Mouse (Mus musculus) intestine, postnatal 0 days (tissue): Measurements from ENCODE around the gene Asb4. TPM values are rescaled to one million over a fixed set of nuclear protein-coding genes. Genes with fewer than 3 reads are reported as not detected.
A peak's percentile ranks its signal among the peaks of the same experiment; 100 is the strongest.

Source experiments
- ATAC-seq: fragments of 200-750 bp; cut with Nextera tagmentation; 2 replicates; pipeline ENCODE4 v1.8.0; 2017; ENCODE audit warnings: mild to moderate bottlenecking, moderate TSS enrichment, moderate library complexity
- H3K27ac ChIP-seq: fragments of 300-500 bp; sonication (generic); 2 replicates; pipeline ENCODE4 v1.5.1; 2014; ENCODE audit warnings: mild to moderate bottlenecking, low read depth, low read length, moderate library complexity
- H3K27me3 ChIP-seq: fragments of 300-500 bp; sonication (generic); replicated peaks from 2 replicates; pipeline ENCODE4 v1.6.1; 2014; ENCODE audit warnings: low read length, mixed read lengths; ENCODE audit not compliant: control insufficient read depth, insufficient read depth
- H3K36me3 ChIP-seq: fragments of 300-500 bp; sonication (generic); 2 replicates; pipeline ENCODE4 v1.6.1; 2014; ENCODE audit warnings: mild to moderate bottlenecking, moderate library complexity; ENCODE audit not compliant: control insufficient read depth, insufficient read depth
- H3K4me1 ChIP-seq: fragments of 300-500 bp; sonication (generic); replicated peaks from 2 replicates; pipeline ENCODE4 v1.6.1; 2014; ENCODE audit warnings: antibody characterized with exemption, low read length, mixed read lengths; ENCODE audit not compliant: control insufficient read depth, insufficient read depth
- H3K4me2 ChIP-seq: fragments of 300-500 bp; sonication (generic); replicated peaks from 2 replicates; pipeline ENCODE4 v1.6.1; 2014; ENCODE audit warnings: low read depth, mild to moderate bottlenecking, moderate library complexity
- H3K4me3 ChIP-seq: fragments of 300-500 bp; sonication (generic); 2 replicates; pipeline ENCODE4 v1.5.1; 2014; ENCODE audit warnings: low read depth, low read length
- H3K9ac ChIP-seq: fragments of 300-500 bp; sonication (generic); 2 replicates; pipeline ENCODE4 v1.6.1; 2014; ENCODE audit warnings: mild to moderate bottlenecking, low read depth, low read length
- H3K9me3 ChIP-seq: fragments of 300-500 bp; sonication (generic); 2 replicates; pipeline ENCODE4 v1.6.1; 2016; ENCODE audit warnings: mixed run types; ENCODE audit not compliant: control insufficient read depth
- CTCF ChIP-seq: sonication (generic); IDR thresholded peaks from 2 replicates; pipeline ENCODE4 v1.5.1; 2016; ENCODE audit warnings: low read depth, mild to moderate bottlenecking, control low read depth, antibody characterized with exemption, moderate library complexity
- WGBS: fragments of 180-500 bp; shearing (Covaris S2); extraction: QIAGEN DNeasy Blood & Tissue Kit; methylation state at CpG from one replicate; pipeline ENCODE4 v1.1.7; 2014; 5-methylcytosine and 5-hydroxymethylcytosine counted together
- polyA plus RNA-seq: library from polyadenylated mRNA; unstranded; fragments of >200 nt; fragmentation: Nextera tagmentation; extraction: Ambion mirVana; gene quantifications from 2 replicates; pipeline ENCODE4 v1.2.1, GENCODE M21; 2015

Asb4 gene
- polyA plus RNA-seq, 1 experiment from 2014 or later, result 1.8 TPM

GRCm38 (mm10) chr6:5429982-5430550 lies 46.9 kb downstream of the Asb4 start:
- peak; percentile 69 for ATAC-seq
- TF ChIP-seq CTCF, result no peak
- no peak overlapping the region for H3K4me2 ChIP-seq
- H3K4me3 ChIP-seq, result no peak overlapping the region
- WGBS, result 90% methylated on average over 4 of the region's 4 CpGs
- H3K9me3 ChIP-seq, result no peaks in the 10 kb centered on the region
- H3K27me3 ChIP-seq, result no peaks in the 10 kb centered on the region
- no peaks in the 10 kb centered on the region for H3K4me1 ChIP-seq
- no peak overlapping the region for H3K9ac ChIP-seq
- H3K27ac ChIP-seq, result no peak overlapping the region
- no peaks in the 10 kb centered on the region for H3K36me3 ChIP-seq

DNA sequence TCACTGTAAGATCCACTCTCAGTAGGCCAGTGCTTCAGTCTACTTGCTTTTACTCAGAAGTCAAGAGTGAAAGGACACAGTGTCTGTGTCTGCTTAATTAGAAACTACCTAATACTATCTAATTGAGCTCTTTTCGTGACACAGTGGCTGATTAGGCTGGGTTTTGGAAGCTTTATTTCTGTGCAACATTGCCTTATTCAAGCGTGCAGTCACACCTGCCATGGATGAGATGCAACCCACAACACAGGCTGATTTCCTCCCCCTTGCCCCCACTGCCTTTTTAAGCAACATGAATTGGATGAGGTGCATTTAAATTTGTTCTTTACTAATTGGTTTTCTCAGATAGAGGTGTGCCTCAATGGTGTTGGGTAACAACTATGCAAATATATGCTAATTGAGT lies 50.7 kb downstream of the Asb4 start:
- no peak for TF ChIP-seq CTCF
- 90% methylated on average over 2 of the region's 2 CpGs for WGBS

GRCm38 (mm10) chr6:5437757-5438156 lies 54.6 kb downstream of the Asb4 start:
- no peak overlapping the region for H3K27ac ChIP-seq
- 41% methylated on average over 4 of the region's 4 CpGs for WGBS
- peak; percentile 66 for ATAC-seq
- no peak overlapping the region for H3K4me2 ChIP-seq
- H3K36me3 ChIP-seq, result no peaks in the 10 kb centered on the region
- H3K9me3 ChIP-seq, result no peaks in the 10 kb centered on the region
- no peak overlapping the region for H3K4me3 ChIP-seq
- peak; percentile 66 for TF ChIP-seq CTCF
- no peaks in the 10 kb centered on the region for H3K27me3 ChIP-seq
- H3K4me1 ChIP-seq, result no peaks in the 10 kb centered on the region
- no peak overlapping the region for H3K9ac ChIP-seq

More for the DNA sequence above, 50.7 kb downstream of the Asb4 start:
- ATAC-seq, result no peak
- H3K27ac ChIP-seq, result no peak overlapping the region
- H3K27me3 ChIP-seq, result no peaks in the 10 kb centered on the region
- no peaks in the 10 kb centered on the region for H3K36me3 ChIP-seq
- H3K4me2 ChIP-seq, result no peak overlapping the region
- H3K9me3 ChIP-seq, result no peaks in the 10 kb centered on the region
- H3K4me1 ChIP-seq, result no peaks in the 10 kb centered on the region
- no peak overlapping the region for H3K9ac ChIP-seq
- no peak overlapping the region for H3K4me3 ChIP-seq

GRCm38 (mm10) chr6:5441221-5441620 lies 58.0 kb downstream of the Asb4 start:
- H3K9ac ChIP-seq, result no peak overlapping the region
- ATAC-seq, result no peak
- H3K4me2 ChIP-seq, result no peak overlapping the region
- no peaks in the 10 kb centered on the region for H3K9me3 ChIP-seq
- H3K36me3 ChIP-seq, result no peaks in the 10 kb centered on the region
- H3K27ac ChIP-seq, result no peak overlapping the region
- H3K27me3 ChIP-seq, result no peaks in the 10 kb centered on the region
- no peak for TF ChIP-seq CTCF
- H3K4me1 ChIP-seq, result no peaks in the 10 kb centered on the region
- H3K4me3 ChIP-seq, result no peak overlapping the region
- 80% methylated on average over 6 of the region's 6 CpGs for WGBS

DNA sequence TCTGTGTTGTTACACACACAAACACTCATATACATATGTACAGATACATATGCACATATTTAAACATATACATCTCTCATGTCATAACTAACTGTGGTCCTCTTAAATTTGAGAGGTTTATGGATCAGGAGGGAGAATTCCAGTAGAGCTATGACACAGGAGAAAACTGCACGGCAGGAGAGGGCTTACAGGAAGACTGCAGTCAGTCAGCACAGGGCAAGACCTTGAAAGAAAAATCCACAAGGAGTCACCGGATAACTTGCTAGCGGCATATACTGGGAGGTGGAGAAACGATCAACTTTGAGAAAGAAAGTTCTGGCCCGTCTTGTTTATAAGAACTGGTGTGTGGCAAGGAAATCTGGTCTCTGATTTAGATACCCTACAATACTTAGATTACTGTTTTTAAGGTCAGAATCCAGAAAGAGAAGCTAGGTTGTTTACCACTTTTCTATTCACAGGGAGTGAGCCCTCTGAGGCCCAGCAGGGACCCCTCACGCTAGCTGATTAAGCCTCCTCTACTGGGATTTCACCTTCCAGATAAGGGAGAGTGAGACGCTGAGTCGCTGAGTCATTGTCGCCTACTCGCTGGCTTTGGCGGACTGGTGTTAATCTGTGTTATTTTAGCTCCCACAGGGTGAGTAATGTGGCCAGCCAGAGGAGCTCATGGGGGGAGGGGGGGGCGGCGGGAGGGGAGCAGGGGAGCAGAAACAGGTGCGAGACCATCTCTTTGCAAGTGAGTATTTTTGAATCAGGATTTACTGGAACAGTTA lies 59.3 kb downstream of the Asb4 start:
- Histone ChIP-seq H3K9ac (no peak overlapping the region), H3K4me2 (peak overlapping the region; percentile 40), H3K27ac (no peak overlapping the region), H3K9me3 (no peaks in the 10 kb centered on the region), H3K27me3 (no peaks in the 10 kb centered on the region), H3K4me1 (no peaks in the 10 kb centered on the region), H3K36me3 (no peaks in the 10 kb centered on the region), H3K4me3 (no peak overlapping the region)
- WGBS, result 11% methylated on average over 14 of the region's 14 CpGs
- peak; percentile 78 for ATAC-seq
- TF ChIP-seq CTCF, result no peak

- WGBS, result 32% methylated on average over 13 of the region's 13 CpGs
- Histone ChIP-seq H3K27me3 (no peaks in the 10 kb centered on the region), H3K36me3 (no peaks in the 10 kb centered on the region), H3K4me3 (no peak overlapping the region), H3K4me2 (peak overlapping the region; percentile 40), H3K9me3 (no peaks in the 10 kb centered on the region), H3K4me1 (no peaks in the 10 kb centered on the region), H3K9ac (no peak overlapping the region), H3K27ac (no peak overlapping the region)
- no peak for TF ChIP-seq CTCF
- peak; percentile 34; the same call in 1 of the 2 replicates for ATAC-seq
Observed at GRCm38 (mm10) chr6:5443104-5443863, 60.1 kb downstream of the Asb4 start.
